In genomic region chr8:109416327-109417100, GRCm38 (mm10) we compare ENCODE assay signal across 8 mouse cellular contexts.
A peak's percentile ranks its signal among the peaks of the same experiment; 100 is the strongest.
DNase-seq lines count a peak whose midpoint lies in the region; ATAC-seq lines count a peak whose summit lies in the region.

No protein-coding gene starts in this region.

- H3K27ac ChIP-seq in forebrain, embryonic 11.5 days (ENCODE audit: low read depth, low read length) = peak overlapping the region; percentile 9; the same call in 1 of the 2 replicates

- H3K9ac ChIP-seq in forebrain, embryonic 11.5 days (ENCODE audit: low read length) = no peak overlapping the region

- ATAC-seq in forebrain, embryonic 11.5 days (replicated peaks; ENCODE audit: low FRiP score) = no peak

- H3K9me3 ChIP-seq in forebrain, embryonic 11.5 days (ENCODE audit: control insufficient read depth, low read length) = no peaks in the 10 kb centered on the region

- H3K36me3 ChIP-seq in forebrain, embryonic 11.5 days (ENCODE audit: control insufficient read depth, insufficient read depth, low read length) = no peaks in the 10 kb centered on the region

- H3K4me1 ChIP-seq in forebrain, embryonic 11.5 days (replicated peaks; ENCODE audit: control insufficient read depth, insufficient read depth, low read length) = peaks cover 8% of the 10 kb centered on the region; the same call in 1 of the 2 replicates

- no peaks in the 10 kb centered on the region for H3K27me3 ChIP-seq in forebrain, embryonic 11.5 days (ENCODE audit: control insufficient read depth, insufficient read depth, low read length)

- DNase-seq in cerebellum, postnatal 10 days = peak; percentile 46 to 49
- no peak for DNase-seq in cerebellum, adult 8-10 months
- DNase-seq in forebrain, embryonic 11.5 days (ENCODE audit: low spot score) = no peak
- peak; percentile 37 to 51 for DNase-seq in layer of hippocampus, postnatal 14 days (ENCODE audit: low spot score in 2 of 2)
- DNase-seq in retina, embryonic 14.5 days (ENCODE audit: low spot score) = peak; percentile 35
- DNase-seq in Muller cell, postnatal 12 days (ENCODE audit: inconsistent ontology term) = no peak
- no peak for DNase-seq in adrenal gland, postnatal 14 days
- DNase-seq in heart, adult 18-20 months = no peak

- no peak overlapping the region for H3K4me2 ChIP-seq in forebrain, embryonic 11.5 days (ENCODE audit: low read depth, low read length, severe bottlenecking)

- no peak overlapping the region for H3K4me3 ChIP-seq in forebrain, embryonic 11.5 days (ENCODE audit: low read depth, low read length)

- 76% methylated on average over 17 of the region's 17 CpGs for WGBS in forebrain, embryonic 11.5 days

Comparison
In these comparisons a context has a peak if more than half of its experiments do, and no peak if none do; other contexts are left out.
1. DNase-seq: peak in cerebellum, postnatal 10 days (2 of 2), layer of hippocampus, postnatal 14 days (2 of 2) and retina, embryonic 14.5 days (single experiment); none in cerebellum, adult 8-10 months (single experiment), forebrain, embryonic 11.5 days (single experiment), Muller cell, postnatal 12 days (single experiment), adrenal gland, postnatal 14 days (single experiment) and heart, adult 18-20 months (0 of 2).